Mouse (Mus musculus) midbrain, embryonic 14.5 days (tissue): Measurements from ENCODE around the gene Hdgf. TPM values are rescaled to one million over a fixed set of nuclear protein-coding genes. Genes with fewer than 3 reads are reported as not detected.

ENCODE experiments used
- ATAC-seq: fragments of 200-750 bp; cut with Nextera tagmentation; 2 replicates; pipeline ENCODE4 v1.8.0; 2017; ENCODE audit warnings: moderate number of reproducible peaks, moderate library complexity; ENCODE audit not compliant: low FRiP score, low TSS enrichment
- DNase-seq: peaks from one replicate; pipeline ENCODE4 v3.0.0-alpha.2; 2015
- H3K27ac ChIP-seq: fragments of 300-500 bp; sonication (generic); replicated peaks from 2 replicates; pipeline ENCODE4 v1.5.1; 2014; ENCODE audit warnings: mild to moderate bottlenecking, low read depth, low read length, moderate library complexity
- H3K27me3 ChIP-seq: fragments of 300-500 bp; sonication (generic); 2 replicates; pipeline ENCODE4 v1.6.1; 2014; ENCODE audit warnings: low read length, control low read depth, mixed read lengths; ENCODE audit not compliant: control insufficient read depth, insufficient read depth
- H3K36me3 ChIP-seq: fragments of 300-500 bp; sonication (generic); 2 replicates; pipeline ENCODE4 v1.6.1; 2014; ENCODE audit warnings: low read length, control low read depth; ENCODE audit not compliant: control insufficient read depth, insufficient read depth
- H3K4me1 ChIP-seq: fragments of 300-500 bp; sonication (generic); 2 replicates; pipeline ENCODE4 v1.6.1; 2014; ENCODE audit warnings: mild to moderate bottlenecking, antibody characterized with exemption, low read length, control low read depth; ENCODE audit not compliant: control insufficient read depth, insufficient read depth
- H3K4me2 ChIP-seq: fragments of 300-500 bp; sonication (generic); 2 replicates; pipeline ENCODE4 v1.6.1; 2014; ENCODE audit warnings: mild to moderate bottlenecking, low read length, moderate library complexity
- H3K4me3 ChIP-seq: fragments of 300-500 bp; sonication (generic); replicated peaks from 2 replicates; pipeline ENCODE4 v1.5.1; 2014; ENCODE audit warnings: low read depth, low read length
- H3K9ac ChIP-seq: fragments of 300-500 bp; sonication (generic); replicated peaks from 2 replicates; pipeline ENCODE4 v1.6.1; 2014; ENCODE audit warnings: mild to moderate bottlenecking, low read length, moderate library complexity
- H3K9me3 ChIP-seq: fragments of 300-500 bp; sonication (generic); 2 replicates; pipeline ENCODE4 v1.6.1; 2016; ENCODE audit warnings: low read length, control low read depth, mixed read lengths; ENCODE audit not compliant: control insufficient read depth
- WGBS: fragments of 180-500 bp; shearing (Covaris S2); extraction: QIAGEN DNeasy Blood & Tissue Kit; methylation state at CpG from one replicate; pipeline ENCODE4 v1.1.7; 2014; 5-methylcytosine and 5-hydroxymethylcytosine counted together
- polyA plus RNA-seq: library from polyadenylated mRNA; unstranded; fragments of >200 nt; fragmentation: Nextera tagmentation; extraction: Ambion mirVana; gene quantifications from 2 replicates; pipeline ENCODE4 v1.2.1, GENCODE M21; 2014

Hdgf gene
- polyA plus RNA-seq, 1 experiment from 2014 or later: 185 TPM

DNA sequence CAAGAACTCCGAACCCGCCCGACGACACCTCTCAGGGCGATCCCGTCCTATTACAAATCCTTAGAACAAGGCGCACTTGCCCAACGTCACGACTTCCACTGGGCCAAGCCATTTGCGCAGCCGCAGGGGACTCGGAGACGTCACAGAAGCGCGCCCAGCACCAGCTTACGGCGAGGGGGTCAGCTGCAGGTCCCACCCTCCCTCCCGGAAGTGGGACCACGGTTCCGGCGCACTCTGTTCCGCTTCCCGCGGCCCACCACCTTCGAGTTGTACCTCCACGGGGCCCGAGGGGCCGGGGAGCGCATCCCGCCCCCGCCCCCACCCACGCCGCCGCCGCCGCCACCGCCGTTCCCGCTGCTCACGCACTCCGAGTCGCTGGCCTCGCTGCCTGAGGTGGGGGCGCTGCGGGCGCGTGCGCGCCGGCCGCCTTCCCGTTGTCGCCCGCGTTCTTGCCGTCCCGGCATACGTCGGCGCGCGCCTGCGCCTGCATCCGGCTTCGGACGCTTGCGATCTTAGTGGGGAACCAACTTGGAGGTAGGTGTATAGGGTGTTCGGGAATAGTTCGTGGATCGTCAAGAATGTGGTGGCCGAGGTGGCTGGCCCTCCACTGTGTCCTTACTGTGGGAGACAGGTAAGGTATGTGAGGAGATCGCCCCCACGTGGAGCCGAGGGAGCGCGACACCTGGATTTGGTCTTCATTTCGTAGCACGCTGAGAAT lies 24.1 kb downstream of the Hdgf start, which contains the start of the genes Isg20l2 and Rrnad1:
Gene Isg20l2, plus strand, starts transcription at position 237 of the 718 bp plus-strand sequence.
Gene Rrnad1, minus strand, starts transcription at position 640 of the 718 bp plus-strand sequence.
- peak within 1 kb of the TSS; percentile 82 for H3K4me2 ChIP-seq
- H3K36me3 ChIP-seq: peaks cover 57% of the 10 kb centered on the region
- under 1% methylated on average over 78 of the region's 78 CpGs for whole genome bisulfite sequencing

DNA sequence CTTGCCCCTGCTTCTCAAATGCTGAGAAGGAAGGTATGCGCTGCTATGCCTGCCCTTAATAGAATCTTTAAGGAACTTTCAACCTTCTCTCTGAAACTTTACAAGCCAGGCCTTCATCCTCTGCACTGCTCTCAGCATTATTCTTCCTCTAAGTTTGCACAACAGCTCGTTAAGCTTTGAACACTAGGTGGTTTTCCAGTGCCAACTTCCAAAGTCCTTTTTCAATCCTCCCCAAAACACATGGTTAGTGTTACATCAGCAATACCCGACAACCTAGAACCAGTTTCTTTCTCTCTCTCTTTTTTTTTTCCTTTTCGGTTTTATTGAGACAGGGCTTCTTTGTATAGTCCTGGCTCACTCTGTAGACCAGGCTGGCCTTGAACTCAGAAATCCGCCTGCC lies 27.9 kb downstream of the Hdgf start:
- 88% methylated on average over 5 of the region's 5 CpGs for WGBS
- DNase-seq (no peak), ATAC-seq (no peak)
- Histone ChIP-seq H3K4me1 (peaks cover 11% of the 10 kb centered on the region), H3K4me2 (no peak overlapping the region), H3K9me3 (no peaks in the 10 kb centered on the region), H3K9ac (no peak overlapping the region), H3K27ac (no peak overlapping the region), H3K4me3 (no peak overlapping the region), H3K36me3 (peaks cover 51% of the 10 kb centered on the region), H3K27me3 (no peaks in the 10 kb centered on the region)

More for the DNA sequence above, 24.1 kb downstream of the Hdgf start, which contains the start of the genes Isg20l2 and Rrnad1:
- ATAC-seq (peak; percentile 98), DNase-seq (peak; percentile 99)
- Histone ChIP-seq H3K27me3 (no peaks in the 10 kb centered on the region), H3K4me1 (peaks cover 11% of the 10 kb centered on the region), H3K9me3 (no peaks in the 10 kb centered on the region), H3K9ac (peak within 1 kb of the TSS; percentile 85), H3K27ac (peak within 1 kb of the TSS; percentile 88), H3K4me3 (peak within 1 kb of the TSS; percentile 93)

DNA sequence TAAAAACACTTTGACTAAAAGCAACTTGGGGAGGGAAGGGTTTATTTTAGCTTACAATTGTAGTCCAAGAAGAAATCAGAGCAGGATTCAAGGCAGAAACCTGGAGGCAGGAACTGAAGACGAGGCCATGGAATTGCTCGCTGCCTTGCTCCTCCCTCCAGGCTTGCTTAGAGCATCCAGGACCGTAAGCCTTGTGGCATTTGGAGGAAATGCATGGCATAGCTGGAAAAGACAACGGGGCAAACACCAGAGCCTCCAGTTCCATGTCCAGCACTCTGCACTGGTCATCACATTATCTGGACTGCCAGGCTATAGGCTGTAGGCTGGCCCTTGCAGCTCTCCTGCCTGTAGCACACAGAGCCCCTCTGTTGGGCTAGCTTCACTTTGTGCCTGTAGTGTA lies 28.4 kb downstream of the Hdgf start:
- Histone ChIP-seq H3K36me3 (peaks cover 56% of the 10 kb centered on the region), H3K4me3 (no peak overlapping the region), H3K27me3 (no peaks in the 10 kb centered on the region), H3K9me3 (no peaks in the 10 kb centered on the region), H3K4me2 (no peak overlapping the region), H3K9ac (peak overlapping the region; percentile 4; the same call in 1 of the 2 replicates), H3K27ac (no peak overlapping the region), H3K4me1 (peaks cover 7% of the 10 kb centered on the region)
- ATAC-seq (no peak), DNase-seq (no peak)
- WGBS: 71% methylated on average over 4 of the region's 4 CpGs

DNA sequence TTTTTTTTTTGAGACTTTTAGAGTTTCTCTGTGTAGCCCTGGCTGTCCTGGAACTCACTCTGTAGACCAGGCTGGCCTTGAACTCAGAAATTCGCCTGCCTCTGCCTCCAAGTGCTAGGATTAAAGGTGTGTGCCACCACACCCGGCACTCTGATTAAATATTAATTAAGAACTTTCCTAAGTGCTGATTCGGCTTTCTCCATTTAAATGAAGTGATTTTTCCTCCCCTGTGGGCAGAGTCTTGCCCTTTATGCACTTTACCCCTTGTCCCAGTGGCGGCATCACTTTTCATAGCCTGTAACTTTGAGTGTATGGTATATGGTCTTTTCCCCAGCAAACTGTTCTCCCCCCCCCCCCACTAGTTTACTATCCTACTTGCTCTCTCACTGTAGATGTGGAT lies 29.1 kb downstream of the Hdgf start:
- no peaks in the 10 kb centered on the region for H3K9me3 ChIP-seq
- 84% methylated on average over 4 of the region's 4 CpGs for WGBS
- H3K27me3 ChIP-seq: no peaks in the 10 kb centered on the region
- H3K4me2 ChIP-seq: no peak overlapping the region
- ATAC-seq (no peak), DNase-seq (no peak)
- H3K4me3 ChIP-seq: no peak overlapping the region
- peaks cover 63% of the 10 kb centered on the region for H3K36me3 ChIP-seq
- H3K27ac ChIP-seq: no peak overlapping the region
- peaks cover 7% of the 10 kb centered on the region for H3K4me1 ChIP-seq
- no peak overlapping the region for H3K9ac ChIP-seq

DNA sequence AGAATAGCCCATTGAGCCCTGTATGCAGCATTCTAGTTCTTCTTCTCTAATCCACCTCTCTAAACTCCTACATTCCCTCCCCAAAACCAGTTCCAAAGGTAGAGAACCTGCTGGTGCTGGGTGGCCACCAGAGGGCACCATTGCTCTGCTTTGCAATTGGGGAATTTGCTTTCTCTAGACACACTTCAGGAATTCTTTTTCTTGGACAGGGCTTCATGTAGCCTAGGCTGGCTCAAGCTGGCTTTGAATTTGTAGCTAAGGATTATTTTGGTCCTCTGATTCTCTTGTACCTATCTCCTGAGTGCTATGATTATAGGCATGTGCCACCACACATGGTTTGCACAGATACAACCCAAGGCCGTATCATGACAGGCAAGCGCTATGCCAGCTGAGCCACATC lies 29.7 kb downstream of the Hdgf start:
- Histone ChIP-seq H3K4me2 (no peak overlapping the region), H3K36me3 (peaks cover 69% of the 10 kb centered on the region)

DNA sequence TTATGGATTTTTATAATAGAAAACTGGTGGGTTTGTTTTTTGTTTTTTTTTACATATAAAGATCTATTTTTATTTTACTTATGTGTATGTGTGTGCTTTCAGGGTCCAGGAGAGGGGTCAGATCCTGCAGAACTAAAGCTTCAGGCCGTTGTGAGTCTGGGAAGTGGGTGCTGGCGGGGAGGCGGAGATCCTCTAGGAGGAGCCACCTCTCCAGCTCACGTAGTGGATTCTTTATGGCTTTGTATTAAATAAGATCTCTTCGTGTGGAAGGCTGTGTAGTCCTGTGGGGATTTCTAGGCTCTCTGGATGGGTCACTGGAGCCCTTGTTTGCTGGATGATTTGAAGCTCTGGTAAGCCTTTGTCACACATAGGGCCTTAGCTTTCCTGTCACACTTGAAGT lies 34.5 kb downstream of the Hdgf start:
- no peak overlapping the region for H3K9ac ChIP-seq
- H3K4me2 ChIP-seq: no peak overlapping the region
- H3K4me3 ChIP-seq: no peak overlapping the region
- peaks cover 69% of the 10 kb centered on the region for H3K36me3 ChIP-seq
- no peaks in the 10 kb centered on the region for H3K9me3 ChIP-seq
- peaks cover 11% of the 10 kb centered on the region; the same call in 1 of the 2 replicates for H3K4me1 ChIP-seq
- DNase-seq (no peak), ATAC-seq (no peak)
- no peaks in the 10 kb centered on the region for H3K27me3 ChIP-seq
- H3K27ac ChIP-seq: no peak overlapping the region
- WGBS: 57% methylated on average over 5 of the region's 5 CpGs

More for the DNA sequence above, 29.7 kb downstream of the Hdgf start:
- Histone ChIP-seq H3K27ac (no peak overlapping the region), H3K27me3 (no peaks in the 10 kb centered on the region), H3K4me3 (no peak overlapping the region), H3K9ac (peak overlapping the region; percentile 9; the same call in 1 of the 2 replicates), H3K4me1 (peaks cover 6% of the 10 kb centered on the region), H3K9me3 (no peaks in the 10 kb centered on the region)
- DNase-seq (peak; percentile 93), ATAC-seq (peak; percentile 50; the same call in 1 of the 2 replicates)
- WGBS: 90% methylated on average over 2 of the region's 2 CpGs

DNA sequence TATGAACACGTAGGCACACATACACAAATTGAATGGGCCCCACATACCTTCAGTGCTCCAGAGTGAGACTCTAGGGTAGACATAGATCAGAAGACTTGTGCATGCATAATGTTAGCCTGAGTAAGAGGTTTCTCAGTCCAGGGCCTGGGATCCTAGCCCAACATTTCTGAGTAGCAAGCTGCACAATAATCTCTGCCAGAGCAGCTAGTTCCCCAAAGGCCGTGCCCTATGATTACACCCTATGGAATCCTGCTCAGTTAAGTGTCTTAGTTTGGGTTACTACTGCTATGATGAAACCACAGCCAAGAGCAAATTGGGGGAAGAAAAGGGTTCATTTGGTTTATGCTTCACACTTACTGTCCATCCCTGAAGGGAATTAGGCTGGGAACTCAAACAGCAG lies 36.4 kb downstream of the Hdgf start:
- Histone ChIP-seq H3K4me2 (no peak overlapping the region), H3K27ac (no peak overlapping the region), H3K9ac (no peak overlapping the region), H3K36me3 (peaks cover 63% of the 10 kb centered on the region), H3K9me3 (no peaks in the 10 kb centered on the region), H3K4me3 (no peak overlapping the region), H3K4me1 (peaks cover 28% of the 10 kb centered on the region), H3K27me3 (no peaks in the 10 kb centered on the region)
- ATAC-seq: no peak
- no peak for DNase-seq
- WGBS: 93% methylated on average over 2 of the region's 2 CpGs

DNA sequence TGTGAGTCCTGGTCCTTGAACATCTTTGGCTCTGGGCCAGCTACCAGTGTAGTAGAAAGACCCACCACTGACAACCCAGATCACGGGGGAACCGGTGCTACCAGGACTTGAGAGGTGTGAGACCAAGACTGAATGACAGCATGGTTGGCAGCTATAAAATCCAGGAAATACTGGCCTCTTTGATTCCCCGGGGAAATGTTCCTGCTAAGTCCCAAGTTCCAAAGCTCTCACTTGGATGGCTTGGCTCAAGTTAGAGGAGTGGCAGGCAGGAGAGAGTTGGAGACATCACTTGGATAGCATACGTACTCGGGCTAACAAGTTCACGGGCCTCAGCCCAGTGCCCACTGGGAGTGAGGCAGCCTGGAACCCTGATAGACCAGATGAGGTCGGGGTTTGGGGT lies 37.5 kb downstream of the Hdgf start:
- ATAC-seq (no peak), DNase-seq (no peak)
- H3K4me3 ChIP-seq: no peak overlapping the region
- no peak overlapping the region for H3K4me2 ChIP-seq
- H3K4me1 ChIP-seq: peaks cover 39% of the 10 kb centered on the region
- H3K9ac ChIP-seq: no peak overlapping the region
- no peak overlapping the region for H3K27ac ChIP-seq
- peaks cover 52% of the 10 kb centered on the region for H3K36me3 ChIP-seq
- H3K9me3 ChIP-seq: no peaks in the 10 kb centered on the region
- WGBS: 86% methylated on average over 7 of the region's 7 CpGs
- no peaks in the 10 kb centered on the region for H3K27me3 ChIP-seq
